Mouse (Mus musculus): ENCODE data around the gene Prss8. TPM values are rescaled to one million over a fixed set of nuclear protein-coding genes. Genes with fewer than 3 reads are reported as not detected.
"Not testable (repeated sequence)": the region's sequence is repeated elsewhere in the genome, so short reads cannot be mapped to it uniquely, and the experiment has no call there.

The Prss8 gene
- total RNA-seq, 1 experiment from 2014 or later: 0.15 TPM

GRCm38 (mm10) chr7:127928596-127928995 lies 1.3 kb downstream of the Prss8 start:
- DNase-seq: no peak

- no peak for DNase-seq
Measured at GRCm38 (mm10) chr7:127927726-127928125, 2.2 kb downstream of the Prss8 start.

GRCm38 (mm10) chr7:127926846-127927245 lies 3.1 kb downstream of the Prss8 start:
- DNase-seq: no peak

- no peak for DNase-seq
Measured at GRCm38 (mm10) chr7:127926066-127926465, 3.8 kb downstream of the Prss8 start.

GRCm38 (mm10) chr7:127925252-127925651 lies 4.7 kb downstream of the Prss8 start:
- DNase-seq: no peak

GRCm38 (mm10) chr7:127923714-127924113 lies 6.2 kb downstream of the Prss8 start:
- DNase-seq: no peak

- DNase-seq: no peak
Measured at GRCm38 (mm10) chr7:127922451-127923275, 7.2 kb downstream of the Prss8 start.

- no peak for DNase-seq
Measured at GRCm38 (mm10) chr7:127921516-127921915, 8.4 kb downstream of the Prss8 start.

GRCm38 (mm10) chr7:127919290-127919689 lies 10.6 kb downstream of the Prss8 start:
- no peak for DNase-seq

- DNase-seq: peak; percentile 49
Measured at GRCm38 (mm10) chr7:127918203-127918602, 11.7 kb downstream of the Prss8 start.

- no peak for DNase-seq
Measured at GRCm38 (mm10) chr7:127915293-127915692, 14.6 kb downstream of the Prss8 start.

GRCm38 (mm10) chr7:127912938-127913337 lies 17.0 kb downstream of the Prss8 start:
- no peak for DNase-seq

- peak; percentile 88 for DNase-seq
Measured at GRCm38 (mm10) chr7:127912190-127912871, 17.6 kb downstream of the Prss8 start, which contains the start of gene Kat8. Gene Kat8, plus strand, starts transcription at chr7:127912516.

GRCm38 (mm10) chr7:127908656-127909055 lies 21.2 kb downstream of the Prss8 start:
- no peak for DNase-seq

- DNase-seq: no peak
Measured at GRCm38 (mm10) chr7:127907939-127908338, 22.0 kb downstream of the Prss8 start.

- DNase-seq: peak; percentile 79
Measured at GRCm38 (mm10) chr7:127903971-127904796, 25.7 kb downstream of the Prss8 start, which contains the start of gene Bckdk. Gene Bckdk, plus strand, starts transcription at chr7:127904082.

- DNase-seq: no peak
Measured at GRCm38 (mm10) chr7:127901772-127902171, 28.1 kb downstream of the Prss8 start.

- DNase-seq: no peak
Measured at GRCm38 (mm10) chr7:127899997-127900396, 29.9 kb downstream of the Prss8 start.

- no peak for DNase-seq
Measured at GRCm38 (mm10) chr7:127898179-127898956, 31.5 kb downstream of the Prss8 start.

- DNase-seq: no peak
Measured at GRCm38 (mm10) chr7:127897542-127897941, 32.4 kb downstream of the Prss8 start.

GRCm38 (mm10) chr7:127896384-127896783 lies 33.5 kb downstream of the Prss8 start:
- DNase-seq: peak; percentile 52

GRCm38 (mm10) chr7:127895891-127896290 lies 34.0 kb downstream of the Prss8 start:
- DNase-seq: not testable (repeated sequence)

All from adrenal gland, postnatal 25 days (tissue).